Mouse (Mus musculus): ENCODE results near the gene Ubap1.

Ubap1 gene

GRCm38 (mm10) chr4:41348584-41349198, at the start of gene Ubap1:
Gene Ubap1, plus strand, starts transcription at chr4:41348996.
- DNase-seq (ENCODE audit: low read depth, low spot score): peak; percentile 97

- no peak for DNase-seq (ENCODE audit: low read depth, low spot score)
Measured at GRCm38 (mm10) chr4:41303671-41304070, 45.1 kb upstream of the Ubap1 start.

- no peak for DNase-seq (ENCODE audit: low read depth, low spot score)
Measured at GRCm38 (mm10) chr4:41304302-41304701, 44.5 kb upstream of the Ubap1 start.

- DNase-seq (ENCODE audit: low read depth, low spot score): no peak
Measured at GRCm38 (mm10) chr4:41307406-41307805, 41.4 kb upstream of the Ubap1 start.

- no peak for DNase-seq (ENCODE audit: low read depth, low spot score)
Measured at GRCm38 (mm10) chr4:41310567-41311563, 37.9 kb upstream of the Ubap1 start.

- DNase-seq (ENCODE audit: low read depth, low spot score): no peak
Measured at GRCm38 (mm10) chr4:41313722-41314121, 35.1 kb upstream of the Ubap1 start.

GRCm38 (mm10) chr4:41314141-41315129, 34.4 kb upstream of the Ubap1 start, which contains the start of gene Dcaf12:
Gene Dcaf12, minus strand, starts transcription at chr4:41314889.
- DNase-seq (ENCODE audit: low read depth, low spot score): peak; percentile 77

- no peak for DNase-seq (ENCODE audit: low read depth, low spot score)
Measured at GRCm38 (mm10) chr4:41315173-41315572, 33.6 kb upstream of the Ubap1 start.

GRCm38 (mm10) chr4:41318267-41318666, 30.5 kb upstream of the Ubap1 start:
- no peak for DNase-seq (ENCODE audit: low read depth, low spot score)

GRCm38 (mm10) chr4:41320971-41321370, 27.8 kb upstream of the Ubap1 start:
- no peak for DNase-seq (ENCODE audit: low read depth, low spot score)

GRCm38 (mm10) chr4:41326876-41327275, 21.9 kb upstream of the Ubap1 start:
- DNase-seq (ENCODE audit: low read depth, low spot score): no peak

GRCm38 (mm10) chr4:41329481-41329880, 19.3 kb upstream of the Ubap1 start:
- no peak for DNase-seq (ENCODE audit: low read depth, low spot score)

- DNase-seq (ENCODE audit: low read depth, low spot score): peak; percentile 81
Measured at GRCm38 (mm10) chr4:41331085-41331484, 17.7 kb upstream of the Ubap1 start.

- no peak for DNase-seq (ENCODE audit: low read depth, low spot score)
Measured at GRCm38 (mm10) chr4:41331698-41332421, 16.9 kb upstream of the Ubap1 start.

GRCm38 (mm10) chr4:41336546-41336945, 12.2 kb upstream of the Ubap1 start:
- peak; percentile 60 for DNase-seq (ENCODE audit: low read depth, low spot score)

GRCm38 (mm10) chr4:41340912-41341550, 7.8 kb upstream of the Ubap1 start:
- no peak for DNase-seq (ENCODE audit: low read depth, low spot score)

- no peak for DNase-seq (ENCODE audit: low read depth, low spot score)
Measured at GRCm38 (mm10) chr4:41346011-41346410, 2.8 kb upstream of the Ubap1 start.

GRCm38 (mm10) chr4:41347839-41348238, 957 bp upstream of the Ubap1 start:
- DNase-seq (ENCODE audit: low read depth, low spot score): no peak

- no peak for DNase-seq (ENCODE audit: low read depth, low spot score)
Measured at GRCm38 (mm10) chr4:41349199-41349591, 399 bp downstream of the Ubap1 start.

GRCm38 (mm10) chr4:41352758-41353157, 4.0 kb downstream of the Ubap1 start:
- DNase-seq (ENCODE audit: low read depth, low spot score): peak; percentile 63

Measured in c-Kit-negative CD71-positive TER-119-positive erythroid progenitor cells, embryonic 14.5 days (primary cell).